8 mouse cellular contexts compared by ENCODE assay signal in genomic region chr1:119420189-119420983, GRCm38 (mm10). TPM values are rescaled to one million over a fixed set of nuclear protein-coding genes. Genes with fewer than 3 reads are reported as not detected.
A peak's percentile ranks its signal among the peaks of the same experiment; 100 is the strongest.
DNase-seq lines count a peak whose midpoint lies in the region; ATAC-seq lines count a peak whose summit lies in the region.

No protein-coding gene starts in this region.

- WGBS in lung, embryonic 16.5 days, result 3% methylated on average over 63 of the region's 76 CpGs
- WGBS in hindbrain, embryonic 13.5 days, result under 1% methylated on average over 57 of the region's 76 CpGs
- WGBS in midbrain, embryonic 15.5 days, result 2% methylated on average over 73 of the region's 76 CpGs

- DNase-seq in embryo, embryonic 10.5 days (ENCODE audit: low spot score), result peak; percentile 14
- DNase-seq in embryo, embryonic 11 days, result no peak
- DNase-seq in lung, postnatal 25 days (ENCODE audit: low spot score), result no peak
- DNase-seq in B cell, adult 2 months, result no peak
- DNase-seq in c-Kit-positive CD71-positive TER-119-positive erythroid progenitor cells, embryonic 14.5 days (ENCODE audit: low spot score), result no peak

- H3K4me2 ChIP-seq in lung, embryonic 16.5 days (ENCODE audit: low read depth, low read length), result peak overlapping the region; percentile 100
- peak overlapping the region; percentile 92 for H3K4me2 ChIP-seq in hindbrain, embryonic 13.5 days
- H3K4me2 ChIP-seq in midbrain, embryonic 15.5 days, result peak overlapping the region; percentile 84

- H3K27ac ChIP-seq in lung, embryonic 16.5 days (ENCODE audit: low read length), result no peak overlapping the region
- H3K27ac ChIP-seq in hindbrain, embryonic 13.5 days, result peak overlapping the region; percentile 67
- peak overlapping the region; percentile 54; the same call in 1 of the 2 replicates for H3K27ac ChIP-seq in midbrain, embryonic 15.5 days

- peaks cover 16% of the 10 kb centered on the region for H3K4me1 ChIP-seq in lung, embryonic 16.5 days (replicated peaks; ENCODE audit: control insufficient read depth, insufficient read depth, low read length)
- H3K4me1 ChIP-seq in hindbrain, embryonic 13.5 days (replicated peaks), result peaks cover 70% of the 10 kb centered on the region
- H3K4me1 ChIP-seq in midbrain, embryonic 15.5 days, result peaks cover 40% of the 10 kb centered on the region

- H3K9ac ChIP-seq in lung, embryonic 16.5 days (ENCODE audit: low read length), result peak overlapping the region; percentile 15; the same call in 1 of the 2 replicates
- peak overlapping the region; percentile 78 for H3K9ac ChIP-seq in hindbrain, embryonic 13.5 days
- H3K9ac ChIP-seq in midbrain, embryonic 15.5 days, result peak overlapping the region; percentile 40

- peak; percentile 10; the same call in 1 of the 2 replicates for ATAC-seq in lung, embryonic 16.5 days (ENCODE audit: low read depth)
- ATAC-seq in hindbrain, embryonic 13.5 days (ENCODE audit: low FRiP score), result 0 out of 2 replicates have a peak, but pooled peaks have one; percentile 6
- peak; percentile 19; the same call in 1 of the 2 replicates for ATAC-seq in midbrain, embryonic 15.5 days (replicated peaks)

- H3K4me3 ChIP-seq in lung, embryonic 16.5 days (ENCODE audit: low read length), result peak overlapping the region; percentile 69
- peak overlapping the region; percentile 65 for H3K4me3 ChIP-seq in hindbrain, embryonic 13.5 days
- peak overlapping the region; percentile 44 for H3K4me3 ChIP-seq in midbrain, embryonic 15.5 days

- H3K9me3 ChIP-seq in lung, embryonic 16.5 days (ENCODE audit: control insufficient read depth, low read length), result no peaks in the 10 kb centered on the region
- H3K9me3 ChIP-seq in hindbrain, embryonic 13.5 days, result no peaks in the 10 kb centered on the region
- H3K9me3 ChIP-seq in midbrain, embryonic 15.5 days, result no peaks in the 10 kb centered on the region

- H3K36me3 ChIP-seq in lung, embryonic 16.5 days (ENCODE audit: control insufficient read depth, insufficient read depth, low read length), result no peaks in the 10 kb centered on the region
- no peaks in the 10 kb centered on the region for H3K36me3 ChIP-seq in hindbrain, embryonic 13.5 days
- H3K36me3 ChIP-seq in midbrain, embryonic 15.5 days (replicated peaks), result no peaks in the 10 kb centered on the region

- peaks cover 84% of the 10 kb centered on the region for H3K27me3 ChIP-seq in lung, embryonic 16.5 days (ENCODE audit: control insufficient read depth, insufficient read depth, low read depth, low read length)
- peaks cover 84% of the 10 kb centered on the region for H3K27me3 ChIP-seq in hindbrain, embryonic 13.5 days
- H3K27me3 ChIP-seq in midbrain, embryonic 15.5 days (replicated peaks), result peaks cover 69% of the 10 kb centered on the region

RNA-seq across cellular contexts. Expression of gene Inhbb, which starts 1.7 kb away (rescaled TPM):
- polyA plus RNA-seq in lung, embryonic 16.5 days (2015; fragmentation: Nextera tagmentation; extraction: Ambion mirVana), result 0.36 and 0.53 TPM in 2 replicates
- polyA plus RNA-seq in hindbrain, embryonic 13.5 days (2015; fragmentation: Nextera tagmentation; extraction: Ambion mirVana), result 2.2 and 2.7 TPM in 2 replicates
- 2.4 and 2.5 TPM in 2 replicates for polyA plus RNA-seq in midbrain, embryonic 15.5 days (2015; fragmentation: Nextera tagmentation; extraction: Ambion mirVana)

Comparison
In these comparisons a context has a peak if more than half of its experiments do, and no peak if none do; other contexts are left out.
1. H3K9ac ChIP-seq: peak in every context shown above with its lines; median percentile 78 in hindbrain, embryonic 13.5 days; 40 in midbrain, embryonic 15.5 days; 15 in lung, embryonic 16.5 days.